Mouse (Mus musculus) spleen, adult 10 weeks (tissue): ENCODE measurements around the gene Hsfy2. TPM values are rescaled to one million over a fixed set of nuclear protein-coding genes. Genes with fewer than 3 reads are reported as not detected.

Source experiments
- polyA plus RNA-seq: library from polyadenylated mRNA; stranded (reverse); fragments of 350-450 nt; fragmentation: Illumina TruSeq; extraction: RNeasy Lipid Tissue Mini Kit (QIAGEN cat#74804); gene quantifications from one replicate; pipeline ENCODE4 v1.2.3, GENCODE M21; 2015; ENCODE audit warnings: low replicate concordance; ENCODE audit not compliant: insufficient read depth

The Hsfy2 gene
- polyA plus RNA-seq: not detected

GRCm38 (mm10) chr1:56637335-56637734 lies at the start of gene Hsfy2:
Hsfy2 (minus strand) TSS chr1:56637435.

